Mouse (Mus musculus): ENCODE data around the gene Rspry1. TPM values are rescaled to one million over a fixed set of nuclear protein-coding genes. Genes with fewer than 3 reads are reported as not detected.

The Rspry1 gene
- total RNA-seq, 2 experiments from 2014 or later = 34.6 to 35.7 TPM

- intact Hi-C loops (cut with DNase I) = loop anchor here (10.0 kb wide), 1 partner anchor 221 kb away; the partner anchor contains the start of gene Ccl17
- no peak for DNase-seq (ENCODE audit: extremely low spot score in 1 of 2, low spot score in 2 of 2)
Observed at GRCm38 (mm10) chr8:94594211-94594610, 7.5 kb upstream of the Rspry1 start.

- no peak for DNase-seq (ENCODE audit: extremely low spot score in 1 of 2, low spot score in 2 of 2)
- intact Hi-C loops (cut with DNase I) = loop anchor here (5.0 kb wide), 1 partner anchor 102 kb away; no protein-coding TSS in a partner anchor
Observed at GRCm38 (mm10) chr8:94600478-94600877, 1.3 kb upstream of the Rspry1 start.

- DNase-seq (ENCODE audit: extremely low spot score in 1 of 2, low spot score in 2 of 2) = peak in 1 of 2 experiments; percentile 53
- intact Hi-C loops (cut with DNase I) = loop anchor here (5.0 kb wide), 1 partner anchor 101 kb away; no protein-coding TSS in a partner anchor
Observed at GRCm38 (mm10) chr8:94601034-94601606, 617 bp upstream of the Rspry1 start.

- intact Hi-C loops (cut with DNase I) = loop anchor here (5.0 kb wide), 1 partner anchor 100 kb away; no protein-coding TSS in a partner anchor
- peak in 1 of 2 experiments; percentile 49 for DNase-seq (ENCODE audit: extremely low spot score in 1 of 2, low spot score in 2 of 2)
Observed at GRCm38 (mm10) chr8:94602471-94603131, 864 bp downstream of the Rspry1 start.

- intact Hi-C loops (cut with DNase I) = loop anchor here (5.0 kb wide), 1 partner anchor 98 kb away; no protein-coding TSS in a partner anchor
Observed at GRCm38 (mm10) chr8:94604030-94604429, 2.3 kb downstream of the Rspry1 start.

GRCm38 (mm10) chr8:94607064-94607463, 5.3 kb downstream of the Rspry1 start:
- no peak for DNase-seq (ENCODE audit: extremely low spot score in 1 of 2, low spot score in 2 of 2)
- intact Hi-C loops (cut with DNase I) = no loop called here

More at GRCm38 (mm10) chr8:94604030-94604429, 2.3 kb downstream of the Rspry1 start:
- no peak for DNase-seq (ENCODE audit: extremely low spot score in 1 of 2, low spot score in 2 of 2)

GRCm38 (mm10) chr8:94624885-94625284, 23.1 kb downstream of the Rspry1 start:
- DNase-seq (ENCODE audit: extremely low spot score in 1 of 2, low spot score in 2 of 2) = no peak
- intact Hi-C loops (cut with DNase I) = no loop called here

- no peak for DNase-seq (ENCODE audit: extremely low spot score in 1 of 2, low spot score in 2 of 2)
- intact Hi-C loops (cut with DNase I) = no loop called here
Observed at GRCm38 (mm10) chr8:94633564-94634194, 31.9 kb downstream of the Rspry1 start.

- DNase-seq (ENCODE audit: extremely low spot score in 1 of 2, low spot score in 2 of 2) = no peak
- intact Hi-C loops (cut with DNase I) = no loop called here
Observed at GRCm38 (mm10) chr8:94634211-94634610, 32.5 kb downstream of the Rspry1 start.

GRCm38 (mm10) chr8:94641183-94641582, 39.4 kb downstream of the Rspry1 start:
- intact Hi-C loops (cut with DNase I) = no loop called here
- no peak for DNase-seq (ENCODE audit: extremely low spot score in 1 of 2, low spot score in 2 of 2)

GRCm38 (mm10) chr8:94641938-94642337, 40.2 kb downstream of the Rspry1 start:
- DNase-seq (ENCODE audit: extremely low spot score in 1 of 2, low spot score in 2 of 2) = no peak
- intact Hi-C loops (cut with DNase I) = no loop called here

GRCm38 (mm10) chr8:94645202-94645601, 43.5 kb downstream of the Rspry1 start:
- no peak for DNase-seq (ENCODE audit: extremely low spot score in 1 of 2, low spot score in 2 of 2)
- intact Hi-C loops (cut with DNase I) = no loop called here

GRCm38 (mm10) chr8:94646165-94646564, 44.4 kb downstream of the Rspry1 start:
- intact Hi-C loops (cut with DNase I) = no loop called here
- DNase-seq (ENCODE audit: extremely low spot score in 1 of 2, low spot score in 2 of 2) = no peak

- intact Hi-C loops (cut with DNase I) = no loop called here
- DNase-seq (ENCODE audit: extremely low spot score in 1 of 2, low spot score in 2 of 2) = no peak
Observed at GRCm38 (mm10) chr8:94649496-94649895, 47.8 kb downstream of the Rspry1 start.

- intact Hi-C loops (cut with DNase I) = no loop called here
- DNase-seq (ENCODE audit: extremely low spot score in 1 of 2, low spot score in 2 of 2) = no peak
Observed at GRCm38 (mm10) chr8:94652951-94653350, 51.2 kb downstream of the Rspry1 start.

- DNase-seq (ENCODE audit: extremely low spot score in 1 of 2, low spot score in 2 of 2) = no peak
- intact Hi-C loops (cut with DNase I) = no loop called here
Observed at GRCm38 (mm10) chr8:94654994-94655393, 53.3 kb downstream of the Rspry1 start.

GRCm38 (mm10) chr8:94658031-94658430, 56.3 kb downstream of the Rspry1 start:
- intact Hi-C loops (cut with DNase I) = no loop called here
- no peak for DNase-seq (ENCODE audit: extremely low spot score in 1 of 2, low spot score in 2 of 2)

GRCm38 (mm10) chr8:94660418-94660817, 58.7 kb downstream of the Rspry1 start:
- DNase-seq (ENCODE audit: extremely low spot score in 1 of 2, low spot score in 2 of 2) = no peak
- intact Hi-C loops (cut with DNase I) = no loop called here

GRCm38 (mm10) chr8:94664722-94665121, 63.0 kb downstream of the Rspry1 start:
- DNase-seq (ENCODE audit: extremely low spot score in 1 of 2, low spot score in 2 of 2) = no peak
- intact Hi-C loops (cut with DNase I) = no loop called here
